Mouse (Mus musculus) forebrain, embryonic 16.5 days (tissue): ENCODE data around the gene Exoc6. TPM values are rescaled to one million over a fixed set of nuclear protein-coding genes. Genes with fewer than 3 reads are reported as not detected.

ENCODE experiments used
- ATAC-seq: fragments of 200-750 bp; cut with Nextera tagmentation; 2 replicates; pipeline ENCODE4 v1.8.0; 2017; ENCODE audit warnings: mild to moderate bottlenecking, moderate library complexity
- H3K27ac ChIP-seq: fragments of 300-500 bp; sonication (generic); 2 replicates; pipeline ENCODE4 v1.5.1; 2014; ENCODE audit warnings: low read length, control low read depth
- H3K27me3 ChIP-seq: fragments of 300-500 bp; sonication (generic); replicated peaks from 2 replicates; pipeline ENCODE4 v1.6.1; 2014; ENCODE audit warnings: low read length; ENCODE audit not compliant: control insufficient read depth, insufficient read depth
- H3K36me3 ChIP-seq: fragments of 300-500 bp; sonication (generic); 2 replicates; pipeline ENCODE4 v1.6.1; 2014; ENCODE audit not compliant: control insufficient read depth, insufficient read depth
- H3K4me1 ChIP-seq: fragments of 300-500 bp; sonication (generic); replicated peaks from 2 replicates; pipeline ENCODE4 v1.6.1; 2014; ENCODE audit warnings: low read length; ENCODE audit not compliant: control insufficient read depth, insufficient read depth
- H3K4me2 ChIP-seq: fragments of 300-500 bp; sonication (generic); 2 replicates; pipeline ENCODE4 v1.6.1; 2014; ENCODE audit warnings: mild to moderate bottlenecking, low read length, control low read depth
- H3K4me3 ChIP-seq: fragments of 300-500 bp; sonication (generic); replicated peaks from 2 replicates; pipeline ENCODE4 v1.5.1; 2014; ENCODE audit warnings: mild to moderate bottlenecking, low read length, control low read depth
- H3K9ac ChIP-seq: fragments of 300-500 bp; sonication (generic); replicated peaks from 2 replicates; pipeline ENCODE4 v1.6.1; 2014; ENCODE audit warnings: low read depth, low read length, control low read depth
- H3K9me3 ChIP-seq: fragments of 300-500 bp; sonication (generic); 2 replicates; pipeline ENCODE4 v1.6.1; 2016; ENCODE audit warnings: low read length; ENCODE audit not compliant: control insufficient read depth
- WGBS: fragments of 180-500 bp; shearing (Covaris S2); extraction: QIAGEN DNeasy Blood & Tissue Kit; methylation state at CpG from one replicate; pipeline ENCODE4 v1.1.7; 2014; 5-methylcytosine and 5-hydroxymethylcytosine counted together
- polyA plus RNA-seq: library from polyadenylated mRNA; unstranded; fragments of >200 nt; fragmentation: Nextera tagmentation; extraction: Ambion mirVana; gene quantifications from 2 replicates; pipeline ENCODE4 v1.2.1, GENCODE M21; 2015

Gene Exoc6
- polyA plus RNA-seq, 1 experiment from 2014 or later = 28.3 TPM

DNA sequence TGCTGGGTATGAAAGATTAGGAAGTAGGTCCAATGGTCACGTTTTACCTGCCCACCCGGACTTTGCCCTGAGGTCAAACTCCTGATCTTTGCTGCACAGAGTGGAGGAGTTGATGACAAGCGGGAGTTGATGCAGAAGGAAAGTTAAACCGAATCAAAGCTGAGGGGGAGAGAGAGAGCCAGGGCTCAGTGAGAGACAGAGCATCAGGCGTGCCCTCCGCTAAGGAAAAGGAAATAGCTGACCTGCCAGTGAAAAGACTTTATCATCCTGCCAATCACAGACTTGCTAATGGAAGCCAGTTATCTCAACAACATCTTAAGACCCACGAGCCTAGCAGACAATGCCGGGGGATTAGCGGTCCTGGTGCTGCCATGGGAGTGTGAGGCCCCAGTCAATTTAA is 106.2 kb downstream of the Exoc6 start:
- ATAC-seq = no peak
- H3K4me2 ChIP-seq = no peak overlapping the region
- no peaks in the 10 kb centered on the region for H3K27me3 ChIP-seq
- H3K4me3 ChIP-seq = no peak overlapping the region
- H3K36me3 ChIP-seq = no peaks in the 10 kb centered on the region
- no peak overlapping the region for H3K9ac ChIP-seq
- 6% methylated on average over 9 of the region's 9 CpGs for WGBS
- no peaks in the 10 kb centered on the region for H3K4me1 ChIP-seq
- H3K27ac ChIP-seq = no peak overlapping the region
- H3K9me3 ChIP-seq = no peaks in the 10 kb centered on the region

DNA sequence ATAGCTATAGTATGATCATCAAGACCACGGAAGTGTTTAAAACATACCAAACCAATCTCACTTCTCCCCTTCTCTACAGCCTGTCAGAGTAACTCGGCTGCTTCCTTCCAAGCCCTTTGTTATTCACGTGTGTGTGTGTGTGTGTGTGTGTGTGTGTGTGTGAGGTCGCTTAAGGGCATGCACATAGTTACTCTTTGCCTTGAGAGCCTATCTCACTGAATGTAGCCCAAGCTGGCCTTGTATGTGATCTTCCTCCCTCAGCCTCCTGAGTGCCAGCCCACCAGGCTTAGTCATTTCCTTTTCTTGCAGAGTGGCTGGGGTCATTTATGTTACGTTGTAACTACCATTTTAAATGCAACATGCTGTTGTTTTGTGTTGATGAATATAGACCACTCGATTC is 115.0 kb downstream of the Exoc6 start:
- 67% methylated on average over 6 of the region's 6 CpGs for WGBS
- H3K4me3 ChIP-seq = no peak overlapping the region
- ATAC-seq = no peak
- no peak overlapping the region for H3K4me2 ChIP-seq
- H3K9ac ChIP-seq = no peak overlapping the region
- H3K4me1 ChIP-seq = no peaks in the 10 kb centered on the region
- H3K27ac ChIP-seq = no peak overlapping the region
- no peaks in the 10 kb centered on the region for H3K9me3 ChIP-seq
- H3K27me3 ChIP-seq = no peaks in the 10 kb centered on the region
- no peaks in the 10 kb centered on the region for H3K36me3 ChIP-seq

DNA sequence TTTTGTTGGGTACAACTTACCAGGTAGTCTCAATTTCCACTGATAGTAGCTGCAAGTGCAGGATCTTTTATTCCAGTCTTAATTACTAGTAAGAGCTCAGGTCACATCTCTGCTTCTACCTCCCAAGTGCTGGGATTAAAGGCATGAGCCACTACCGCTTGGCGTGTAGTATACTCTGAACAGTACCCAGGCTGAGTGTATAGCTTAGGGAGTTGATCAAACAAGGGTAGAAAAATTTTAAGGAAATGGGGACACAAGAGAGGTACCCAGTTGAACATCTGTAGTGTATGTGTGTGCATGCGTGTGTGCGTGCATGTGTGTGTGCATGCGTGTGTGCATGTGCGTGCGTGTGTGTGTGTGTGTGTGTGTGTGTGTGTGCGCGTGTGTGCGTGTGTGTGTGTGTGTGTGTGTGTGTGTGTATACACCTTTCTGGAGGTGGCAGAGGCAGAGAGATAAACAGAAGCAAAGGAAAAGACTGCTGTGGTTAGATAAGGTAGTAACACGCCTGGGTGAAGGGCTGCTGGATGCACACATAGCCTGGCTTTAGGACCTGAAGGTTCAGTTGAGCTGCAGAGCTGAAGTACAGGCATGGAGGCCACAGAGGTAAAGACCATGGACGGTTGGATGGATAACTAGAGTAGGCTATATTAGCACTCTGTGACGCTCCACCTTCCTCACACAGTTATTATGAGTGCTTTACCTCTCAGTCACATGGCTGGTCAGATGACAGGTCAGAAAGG is 117.8 kb downstream of the Exoc6 start:
- H3K4me3 ChIP-seq = no peak overlapping the region
- no peak overlapping the region for H3K9ac ChIP-seq
- no peaks in the 10 kb centered on the region for H3K36me3 ChIP-seq
- H3K4me2 ChIP-seq = no peak overlapping the region
- no peaks in the 10 kb centered on the region for H3K4me1 ChIP-seq
- H3K9me3 ChIP-seq = no peaks in the 10 kb centered on the region
- no peak for ATAC-seq
- WGBS = 65% methylated on average over 13 of the region's 13 CpGs
- H3K27me3 ChIP-seq = no peaks in the 10 kb centered on the region
- H3K27ac ChIP-seq = no peak overlapping the region

DNA sequence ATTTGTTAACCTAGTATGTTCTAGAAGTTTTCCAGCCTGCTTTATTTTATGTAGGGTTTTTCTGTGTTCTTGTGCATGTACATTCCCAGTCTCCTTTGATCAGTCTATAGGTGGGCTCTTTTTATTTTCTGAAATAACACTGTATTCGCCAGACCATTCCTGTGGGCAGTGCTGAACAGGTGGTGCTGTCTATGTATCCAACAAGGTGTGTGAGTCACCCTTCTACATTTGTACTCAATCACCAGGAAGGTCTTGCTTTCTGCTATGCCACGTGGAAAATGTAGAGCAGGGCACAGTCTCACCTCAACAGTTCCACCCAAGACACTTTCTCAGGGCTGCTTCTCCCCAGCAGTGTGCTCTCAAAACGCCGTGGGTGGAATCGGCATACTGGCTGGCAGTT is 118.4 kb downstream of the Exoc6 start:
- no peaks in the 10 kb centered on the region for H3K27me3 ChIP-seq
- no peak overlapping the region for H3K4me3 ChIP-seq
- no peaks in the 10 kb centered on the region for H3K36me3 ChIP-seq
- H3K4me2 ChIP-seq = no peak overlapping the region
- no peak for ATAC-seq
- H3K27ac ChIP-seq = no peak overlapping the region
- 87% methylated on average over 5 of the region's 5 CpGs for WGBS
- H3K4me1 ChIP-seq = no peaks in the 10 kb centered on the region
- H3K9ac ChIP-seq = no peak overlapping the region
- no peaks in the 10 kb centered on the region for H3K9me3 ChIP-seq

DNA sequence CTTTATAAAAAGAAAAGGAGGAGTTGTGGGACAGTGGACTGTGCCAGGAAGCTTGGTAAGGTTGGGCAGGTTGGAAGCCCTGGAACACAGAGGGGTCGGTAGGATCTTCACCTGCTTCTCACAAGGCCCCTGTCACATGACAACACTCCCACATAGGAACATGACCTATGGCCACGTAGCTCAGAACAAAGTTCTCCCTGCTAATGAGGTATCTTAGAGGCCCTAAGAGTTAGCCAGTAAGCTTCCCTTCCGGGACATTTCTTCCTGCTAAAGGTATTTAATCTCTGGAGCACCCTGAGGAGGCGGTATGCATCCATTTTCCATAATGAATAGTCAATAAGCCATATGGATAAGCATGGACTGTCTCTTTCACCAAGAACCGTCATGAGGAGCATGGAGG is 119.3 kb downstream of the Exoc6 start:
- H3K9ac ChIP-seq = no peak overlapping the region
- no peaks in the 10 kb centered on the region for H3K36me3 ChIP-seq
- no peaks in the 10 kb centered on the region for H3K27me3 ChIP-seq
- H3K27ac ChIP-seq = no peak overlapping the region
- H3K4me3 ChIP-seq = no peak overlapping the region
- H3K4me1 ChIP-seq = no peaks in the 10 kb centered on the region
- H3K9me3 ChIP-seq = no peaks in the 10 kb centered on the region
- H3K4me2 ChIP-seq = no peak overlapping the region
- 79% methylated on average over 5 of the region's 5 CpGs for WGBS
- no peak for ATAC-seq

DNA sequence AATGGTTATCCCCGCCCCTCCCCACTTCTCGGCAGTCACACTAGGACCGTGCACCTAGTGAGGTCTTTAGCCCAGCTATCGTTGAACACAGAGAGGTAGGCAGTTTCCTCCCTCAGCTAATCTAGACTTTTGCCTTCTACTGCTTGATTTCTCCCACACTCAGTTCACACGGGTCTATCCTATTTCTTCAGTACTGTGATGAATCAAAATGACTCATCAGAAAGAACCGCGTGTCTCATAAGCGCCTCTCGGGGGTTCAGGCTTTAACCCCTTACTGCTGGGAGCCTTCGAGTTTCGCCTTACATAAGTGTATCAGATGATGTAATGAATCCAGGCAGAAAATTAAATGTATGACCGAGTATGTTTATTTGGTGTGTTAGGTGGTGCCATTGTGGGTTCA is 123.2 kb downstream of the Exoc6 start:
- H3K4me3 ChIP-seq = no peak overlapping the region
- no peaks in the 10 kb centered on the region for H3K9me3 ChIP-seq
- no peaks in the 10 kb centered on the region for H3K36me3 ChIP-seq
- H3K9ac ChIP-seq = no peak overlapping the region
- H3K27me3 ChIP-seq = no peaks in the 10 kb centered on the region
- H3K27ac ChIP-seq = no peak overlapping the region
- ATAC-seq = no peak
- no peak overlapping the region for H3K4me2 ChIP-seq
- WGBS = 56% methylated on average over 12 of the region's 12 CpGs
- no peaks in the 10 kb centered on the region for H3K4me1 ChIP-seq

DNA sequence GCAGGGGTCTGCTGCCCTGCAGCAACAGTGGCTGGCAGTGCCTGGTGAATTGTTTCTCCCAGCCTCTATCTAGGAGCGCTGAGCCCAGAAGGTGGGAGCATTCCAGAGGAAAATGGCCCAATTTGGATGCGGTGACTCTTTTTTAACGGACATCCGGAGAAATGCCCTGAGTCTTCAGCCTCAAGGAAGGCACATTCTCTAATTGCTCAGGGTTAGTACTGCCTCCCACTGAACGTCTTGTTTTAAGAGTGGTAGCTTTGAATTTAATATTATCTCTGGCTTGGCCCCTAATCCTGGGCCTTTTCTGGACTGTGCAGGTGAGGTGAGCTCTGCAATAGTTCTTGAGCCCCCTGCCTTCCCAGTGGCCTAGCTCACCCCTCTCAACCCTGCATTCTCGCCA is 135.1 kb downstream of the Exoc6 start, which contains the start of gene Cyp26c1:
Gene Cyp26c1 (plus strand): TSS at position 301 of the 400 bp plus-strand sequence.
- Histone ChIP-seq H3K27ac (no peak within 1 kb of the TSS), H3K4me2 (no peak within 1 kb of the TSS), H3K9ac (no peak within 1 kb of the TSS), H3K36me3 (no peaks in the 10 kb centered on the region), H3K4me1 (no peaks in the 10 kb centered on the region), H3K4me3 (no peak within 1 kb of the TSS), H3K9me3 (no peaks in the 10 kb centered on the region), H3K27me3 (peaks cover 74% of the 10 kb centered on the region)
- ATAC-seq = no peak
- WGBS = 8% methylated on average over 6 of the region's 6 CpGs

DNA sequence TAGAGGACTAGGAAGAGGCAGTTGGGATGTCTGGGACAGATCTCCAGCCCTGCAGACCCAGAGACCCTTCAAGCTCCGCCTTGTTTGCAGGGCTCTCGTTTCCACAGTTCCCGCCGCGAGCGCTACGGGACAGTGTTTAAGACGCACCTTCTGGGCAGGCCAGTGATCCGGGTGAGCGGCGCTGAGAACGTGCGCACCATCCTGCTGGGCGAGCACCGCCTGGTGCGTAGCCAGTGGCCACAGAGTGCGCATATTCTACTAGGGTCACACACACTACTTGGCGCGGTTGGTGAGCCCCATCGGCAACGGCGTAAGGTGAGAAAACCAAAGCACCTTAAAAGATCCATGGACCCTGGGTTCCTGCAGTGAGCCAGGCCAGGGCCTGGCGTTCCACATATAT is 136.1 kb downstream of the Exoc6 start:
- Histone ChIP-seq H3K4me2 (no peak overlapping the region), H3K4me1 (no peaks in the 10 kb centered on the region), H3K9me3 (no peaks in the 10 kb centered on the region), H3K27me3 (peaks cover 85% of the 10 kb centered on the region), H3K9ac (no peak overlapping the region), H3K27ac (no peak overlapping the region), H3K36me3 (no peaks in the 10 kb centered on the region), H3K4me3 (no peak overlapping the region)
- ATAC-seq = no peak
- 3% methylated on average over 23 of the region's 23 CpGs for WGBS

DNA sequence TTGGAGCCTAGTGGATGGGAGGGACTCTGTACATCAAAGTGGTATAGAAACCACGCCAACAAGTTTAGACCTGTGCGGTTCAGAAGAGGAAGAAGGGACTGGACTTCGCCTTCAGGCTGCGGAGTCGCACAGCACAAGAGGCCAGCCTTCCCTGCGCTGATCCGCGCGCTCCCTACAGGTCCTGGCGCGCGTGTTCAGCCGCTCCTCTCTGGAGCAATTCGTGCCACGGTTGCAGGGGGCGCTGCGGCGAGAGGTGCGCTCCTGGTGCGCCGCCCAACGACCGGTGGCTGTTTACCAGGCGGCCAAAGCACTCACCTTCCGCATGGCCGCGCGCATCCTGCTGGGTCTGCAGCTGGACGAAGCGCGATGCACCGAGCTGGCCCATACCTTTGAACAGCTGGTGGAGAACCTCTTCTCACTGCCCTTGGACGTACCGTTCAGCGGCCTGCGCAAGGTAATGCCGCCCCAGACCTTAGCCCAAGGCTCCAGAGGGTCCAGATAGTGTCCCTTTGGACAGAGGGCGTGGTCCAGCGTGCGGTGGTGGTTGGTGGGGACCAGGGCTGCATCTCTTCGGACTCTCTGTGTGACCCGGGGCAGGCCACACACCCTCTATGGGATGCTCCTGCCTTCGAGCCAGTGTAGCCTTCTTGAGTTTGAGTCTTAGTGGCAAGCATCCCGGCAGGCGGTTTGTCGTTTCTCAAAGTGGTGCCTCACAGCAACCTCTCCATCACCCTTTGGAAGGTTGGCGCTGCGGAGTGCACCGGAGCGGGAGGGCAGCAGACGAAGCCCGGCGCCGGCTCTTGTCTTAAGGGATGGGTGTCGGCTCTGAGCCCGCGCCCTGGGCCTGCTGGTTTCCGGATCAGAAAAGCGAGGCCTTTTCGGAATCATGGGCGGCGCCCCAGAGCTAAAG is 137.0 kb downstream of the Exoc6 start:
- no peak overlapping the region for H3K4me2 ChIP-seq
- ATAC-seq = no peak
- no peak overlapping the region for H3K4me3 ChIP-seq
- no peak overlapping the region for H3K9ac ChIP-seq
- peaks cover 93% of the 10 kb centered on the region for H3K27me3 ChIP-seq
- no peaks in the 10 kb centered on the region for H3K36me3 ChIP-seq
- H3K9me3 ChIP-seq = no peaks in the 10 kb centered on the region
- no peak overlapping the region for H3K27ac ChIP-seq
- no peaks in the 10 kb centered on the region for H3K4me1 ChIP-seq
- WGBS = 3% methylated on average over 61 of the region's 62 CpGs
